Mouse (Mus musculus) layer of hippocampus, postnatal 36 days (tissue): Measurements from ENCODE around the gene Mff. TPM values are rescaled to one million over a fixed set of nuclear protein-coding genes. Genes with fewer than 3 reads are reported as not detected.

Experiments used
- DNase-seq, 2 experiments: peaks; one replicate each; pipeline ENCODE4 v3.0.0; 2022
- total RNA-seq, 2 experiments: library from RNA; stranded (reverse); gene quantifications; 2 replicates each; pipeline ENCODE4 v1.2.3; 2021

The Mff gene
- total RNA-seq, 2 experiments from 2014 or later = 258 to 260 TPM

DNA sequence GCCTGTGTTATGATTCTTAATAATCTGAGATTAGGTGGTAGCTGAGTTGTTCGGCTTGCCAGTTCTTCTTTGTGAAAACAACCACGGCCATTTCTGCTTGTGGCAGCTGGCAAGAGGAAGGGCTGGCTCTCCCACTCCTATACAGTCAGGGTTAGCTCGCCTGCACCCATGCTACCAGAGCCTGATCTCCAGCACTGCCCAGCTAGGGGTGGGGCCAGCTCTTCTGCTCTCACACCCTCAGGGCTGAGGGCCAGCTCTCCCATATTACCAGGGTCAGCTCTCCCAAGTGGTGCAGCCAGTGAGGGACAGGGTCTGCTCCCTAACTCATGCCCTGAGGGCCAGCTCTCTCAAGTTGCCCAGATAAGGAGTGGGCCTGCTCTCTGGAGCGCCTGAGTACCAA lies 47.7 kb downstream of the Mff start:
- DNase-seq = no peak

DNA sequence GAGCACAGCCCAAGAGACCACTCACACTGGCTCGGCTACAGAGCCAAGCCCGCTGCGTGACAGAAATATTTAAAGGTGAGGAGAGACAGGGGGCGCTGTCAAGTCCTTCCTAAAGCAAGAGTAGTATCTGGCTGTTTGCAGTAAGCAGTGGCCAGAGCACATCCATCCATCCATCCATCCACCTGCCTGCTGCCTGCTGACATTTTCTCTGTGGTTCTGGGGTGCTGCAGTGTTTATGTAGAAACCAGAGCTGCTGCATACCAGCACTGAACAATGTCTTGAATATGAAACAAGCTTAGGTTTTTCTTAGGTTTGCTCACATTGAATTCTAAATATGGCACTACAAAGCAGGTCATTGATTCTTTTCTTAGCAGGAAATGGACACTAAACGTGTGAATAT lies 48.5 kb downstream of the Mff start:
- DNase-seq = no peak

- no peak for DNase-seq
Measured at GRCm38 (mm10) chr1:82775293-82775692, 50.6 kb downstream of the Mff start.

DNA sequence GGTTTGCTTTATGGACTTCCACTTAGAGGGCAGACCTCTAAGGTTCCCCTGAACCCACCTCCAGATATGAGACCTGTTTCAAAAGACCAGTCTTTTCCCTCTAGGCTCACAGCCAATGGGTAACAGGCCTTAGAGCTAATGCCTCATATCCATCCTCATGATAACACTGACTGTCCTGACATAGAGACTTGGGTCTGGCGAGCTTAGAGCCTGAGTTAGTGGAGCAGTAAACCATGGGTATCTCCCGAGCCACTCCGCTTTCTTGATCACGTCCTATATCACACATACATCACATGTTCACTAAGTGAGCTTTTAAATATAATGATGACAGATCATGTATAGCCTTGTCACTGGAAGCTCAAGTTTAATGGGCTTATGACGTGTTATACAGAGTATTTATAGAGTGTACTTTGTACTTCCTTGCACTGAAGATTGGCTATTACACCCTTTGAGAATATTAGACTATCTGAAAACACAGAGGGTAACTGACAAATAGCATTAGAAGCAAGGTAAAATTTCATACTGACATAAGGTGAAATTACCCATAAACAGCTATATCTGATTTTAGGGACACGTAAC lies 54.8 kb downstream of the Mff start:
- no peak for DNase-seq

DNA sequence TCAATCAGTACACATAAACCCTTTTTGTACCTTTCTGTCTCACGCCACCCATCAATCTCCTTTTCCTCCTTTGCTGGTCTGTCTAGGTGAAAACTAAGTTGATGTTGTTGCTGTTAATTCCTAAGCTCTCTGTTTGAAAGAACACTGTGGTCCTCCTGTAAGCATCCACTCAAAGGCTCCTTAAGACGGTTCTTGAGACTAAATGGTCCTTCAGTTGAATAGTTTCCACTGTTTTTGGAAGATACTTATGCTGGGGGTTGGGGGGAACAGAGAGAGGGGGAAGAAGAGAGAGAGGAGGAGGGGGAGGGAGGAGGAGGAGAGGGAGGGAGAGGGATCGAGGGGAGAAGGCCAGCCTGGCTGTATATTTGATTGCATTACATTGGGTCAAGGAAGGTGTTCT lies 58.9 kb downstream of the Mff start:
- no peak for DNase-seq

DNA sequence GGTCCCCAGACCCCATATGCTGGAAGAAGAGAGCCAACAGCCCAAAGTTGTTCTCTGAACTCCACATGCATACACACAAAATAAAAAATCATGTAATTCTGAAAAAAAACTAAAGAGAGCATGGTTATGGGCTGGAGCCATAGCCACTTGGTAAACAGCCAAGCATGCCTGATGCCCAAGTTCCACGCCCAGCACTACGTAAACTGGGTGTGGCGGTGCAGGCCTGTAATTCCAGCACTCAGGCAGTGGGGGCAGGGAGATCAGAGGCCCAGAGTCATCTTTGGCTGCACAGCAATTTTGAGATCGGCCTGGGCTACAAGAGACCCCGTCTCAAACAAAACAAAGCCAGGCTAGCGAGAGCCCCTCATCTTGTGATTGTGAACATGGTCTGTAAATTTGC lies 60.9 kb downstream of the Mff start:
- no peak for DNase-seq

- peak; percentile 55 for DNase-seq
Measured at GRCm38 (mm10) chr1:82787414-82787813, 62.7 kb downstream of the Mff start.

DNA sequence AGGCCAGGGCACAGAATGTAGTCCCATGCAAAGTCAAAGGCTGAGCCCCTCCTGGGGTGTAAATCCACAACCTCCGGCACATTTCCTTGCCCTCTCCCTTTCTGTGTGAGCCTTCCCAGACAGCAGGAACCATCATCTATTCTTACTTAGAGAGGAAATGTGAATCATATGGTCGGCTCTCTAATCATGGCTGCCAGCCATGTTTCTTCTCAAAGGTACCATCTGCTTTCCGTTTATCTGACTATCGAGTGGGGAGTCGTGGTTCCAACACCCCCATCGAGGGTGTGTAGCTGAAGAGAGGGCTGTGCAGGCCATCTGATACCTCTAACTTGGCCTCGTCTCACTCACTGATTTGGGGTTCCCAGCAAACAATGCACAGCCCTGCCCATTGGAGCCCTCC lies 63.4 kb downstream of the Mff start:
- peak; percentile 51 to 64 for DNase-seq

DNA sequence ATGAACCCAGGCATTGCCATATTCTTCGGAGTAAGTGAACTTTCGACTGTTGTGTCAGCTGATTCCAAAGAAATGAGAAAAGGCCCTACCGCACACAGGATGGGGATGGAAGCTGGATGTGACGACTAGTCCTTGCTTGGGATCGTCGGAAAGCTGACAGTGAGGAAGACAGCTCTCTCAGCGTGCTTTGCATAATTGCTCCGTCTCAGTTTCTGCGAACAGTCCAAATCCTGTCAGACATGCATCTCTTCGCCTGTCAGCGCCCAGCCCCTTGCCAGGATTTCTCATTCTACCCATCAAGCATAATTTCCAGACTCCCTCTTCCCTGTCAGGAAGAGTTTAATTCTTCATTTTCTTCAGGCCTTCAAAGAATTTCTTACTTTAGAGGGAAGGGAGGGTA lies 66.4 kb downstream of the Mff start:
- no peak for DNase-seq

GRCm38 (mm10) chr1:82792238-82792637 lies 67.5 kb downstream of the Mff start:
- DNase-seq = no peak

DNA sequence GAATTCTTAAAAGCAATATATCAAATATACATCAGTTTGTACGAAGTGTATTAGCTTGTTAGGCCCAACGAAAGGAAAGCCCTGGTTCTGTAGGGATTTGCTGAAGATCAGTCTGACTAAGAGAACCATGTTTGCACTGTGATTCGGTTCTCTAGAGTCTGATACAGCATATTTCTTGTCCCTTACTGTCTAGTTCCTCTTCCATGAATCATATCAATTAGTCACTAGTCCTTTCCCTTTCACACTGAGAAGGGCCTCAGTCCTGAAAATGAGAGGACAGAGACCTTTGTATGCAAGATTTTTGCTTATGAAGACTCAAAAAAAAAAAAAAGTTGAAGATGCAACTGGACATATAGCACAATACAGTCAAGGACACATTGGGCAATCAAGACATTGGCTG lies 68.4 kb downstream of the Mff start:
- DNase-seq = no peak

GRCm38 (mm10) chr1:82793986-82794385 lies 69.3 kb downstream of the Mff start:
- peak; percentile 35 to 44 for DNase-seq

DNA sequence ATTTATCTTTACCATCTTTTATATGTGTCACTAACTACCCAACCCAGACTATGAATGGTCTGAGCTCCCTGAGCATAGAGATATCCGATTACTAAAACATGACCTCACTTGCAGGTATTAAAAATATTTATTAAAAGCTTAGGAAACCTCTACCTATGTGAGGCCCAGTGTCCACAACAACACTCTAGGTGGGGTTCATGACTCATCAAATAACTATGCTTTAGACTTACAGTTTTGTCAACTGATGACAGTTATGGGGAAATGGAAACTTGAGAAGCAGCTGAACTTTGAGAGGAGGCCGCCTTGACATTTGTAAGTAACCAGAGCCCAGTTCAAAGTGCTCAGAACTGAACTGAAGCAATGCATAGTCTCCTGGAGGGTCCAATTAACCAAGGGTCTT lies 70.5 kb downstream of the Mff start:
- no peak for DNase-seq

- DNase-seq = no peak
Measured at GRCm38 (mm10) chr1:82795702-82796443, 71.2 kb downstream of the Mff start.

DNA sequence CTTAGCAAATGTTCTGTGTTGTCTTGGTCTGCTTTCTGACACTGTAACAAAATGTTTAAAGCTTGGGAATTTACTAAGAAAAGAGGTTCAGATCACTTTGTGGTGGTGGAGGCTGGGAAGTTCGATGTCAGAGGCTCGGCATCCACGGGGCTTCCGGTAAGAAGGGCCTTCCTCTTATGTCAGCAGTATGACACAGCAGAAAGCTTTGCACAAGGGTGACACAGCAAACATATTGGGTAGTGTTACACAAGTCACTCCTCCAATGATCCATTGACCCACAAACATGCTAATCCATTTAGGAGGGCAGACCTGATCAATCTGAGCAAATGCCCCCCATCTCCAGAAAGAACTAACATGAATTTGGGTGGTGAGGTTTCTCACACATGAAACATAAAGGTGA lies 72.4 kb downstream of the Mff start:
- DNase-seq = no peak

DNA sequence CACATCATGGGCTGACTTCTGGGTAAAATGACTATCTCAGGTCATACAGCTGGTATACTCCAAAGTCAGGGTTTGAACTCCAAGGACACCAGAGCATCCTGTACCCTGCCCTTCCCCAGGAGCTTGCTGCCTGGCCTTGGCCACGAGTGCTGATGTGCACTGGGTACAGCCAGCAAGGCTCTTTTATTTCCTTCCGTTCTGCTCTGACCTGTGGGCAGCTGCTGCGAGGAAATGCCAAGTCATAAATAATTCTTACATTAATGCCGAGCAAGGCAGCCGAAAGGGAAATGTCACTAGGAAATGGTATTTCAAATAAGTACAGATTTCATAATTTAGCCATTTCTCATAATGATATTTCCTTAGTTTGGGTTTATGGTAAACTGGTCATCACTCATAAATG lies 73.6 kb downstream of the Mff start:
- no peak for DNase-seq

- DNase-seq = peak; percentile 17 to 19
Measured at GRCm38 (mm10) chr1:82798922-82799321, 74.2 kb downstream of the Mff start.

GRCm38 (mm10) chr1:82801105-82801783 lies 76.6 kb downstream of the Mff start:
- no peak for DNase-seq

Other genes starting within 250 kb of the Mff start
- under 1 TPM; 0.68 to 0.95 TPM for gene Col4a4, start 138.0 kb upstream of the Mff start, total RNA-seq
- 1 to 10 TPM in 1 of 2 experiments, under 1 TPM in 1; 0.42 to 1.5 TPM for gene Col4a3, start 138.0 kb upstream of the Mff start, total RNA-seq
- not detected for gene Tm4sf20, start 43.6 kb downstream of the Mff start, total RNA-seq
- not detected for gene Gm47791, start 46.4 kb downstream of the Mff start, total RNA-seq
- gene Agfg1, start 114.6 kb downstream of the Mff start, total RNA-seq = 10 to 100 TPM; 80.0 to 80.4 TPM
- gene A030005L19Rik, start 188.4 kb downstream of the Mff start, total RNA-seq = under 1 TPM in 1 of 2 experiments, not detected in 1; 0.60 TPM
- gene A030014E15Rik, start 200.0 kb downstream of the Mff start, total RNA-seq = not detected
- not detected for gene Gm6217, start 206.5 kb downstream of the Mff start, total RNA-seq
- gene A030003K21Rik, start 218.5 kb downstream of the Mff start, total RNA-seq = not detected
- gene Gm7544, start 231.1 kb downstream of the Mff start, total RNA-seq = not detected
- not detected for gene Gm47955, start 235.4 kb downstream of the Mff start, total RNA-seq